Mouse (Mus musculus) liver, embryonic 11.5 days (tissue): Measurements from ENCODE around the gene 2510039O18Rik. TPM values are rescaled to one million over a fixed set of nuclear protein-coding genes. Genes with fewer than 3 reads are reported as not detected.
A peak's percentile ranks its signal among the peaks of the same experiment; 100 is the strongest.

Source experiments
- ATAC-seq: fragments of 200-750 bp; cut with Nextera tagmentation; replicated peaks from 2 replicates; pipeline ENCODE4 v1.8.0; 2017; ENCODE audit warnings: moderate number of reproducible peaks, mild to moderate bottlenecking, moderate TSS enrichment, moderate library complexity; ENCODE audit not compliant: low FRiP score
- DNase-seq: peaks from one replicate; pipeline ENCODE4 v3.0.0-alpha.2; 2017; ENCODE audit warnings: low spot score
- H3K27ac ChIP-seq: fragments of 300-500 bp; sonication (generic); 2 replicates; pipeline ENCODE4 v1.5.1; 2014; ENCODE audit warnings: mild to moderate bottlenecking, low read depth, low read length, control low read depth
- H3K27me3 ChIP-seq: fragments of 300-500 bp; sonication (generic); replicated peaks from 2 replicates; pipeline ENCODE4 v1.6.1; 2014; ENCODE audit warnings: low read length, mixed read lengths; ENCODE audit not compliant: control insufficient read depth, insufficient read depth
- H3K36me3 ChIP-seq: fragments of 300-500 bp; sonication (generic); 2 replicates; pipeline ENCODE4 v1.6.1; 2014; ENCODE audit warnings: mild to moderate bottlenecking, low read length, moderate library complexity, mixed read lengths; ENCODE audit not compliant: control insufficient read depth, insufficient read depth
- H3K4me1 ChIP-seq: fragments of 300-500 bp; sonication (generic); replicated peaks from 2 replicates; pipeline ENCODE4 v1.6.1; 2014; ENCODE audit warnings: low read length, mixed read lengths; ENCODE audit not compliant: control insufficient read depth, insufficient read depth
- H3K4me2 ChIP-seq: fragments of 300-500 bp; sonication (generic); 2 replicates; pipeline ENCODE4 v1.6.1; 2014; ENCODE audit warnings: mild to moderate bottlenecking, control low read depth, moderate library complexity
- H3K4me3 ChIP-seq: fragments of 300-500 bp; sonication (generic); 2 replicates; pipeline ENCODE4 v1.5.1; 2014; ENCODE audit warnings: low read depth, low read length, control low read depth
- H3K9ac ChIP-seq: fragments of 300-500 bp; sonication (generic); 2 replicates; pipeline ENCODE4 v1.6.1; 2014; ENCODE audit warnings: low read depth, low read length, control low read depth
- H3K9me3 ChIP-seq: fragments of 300-500 bp; sonication (generic); 2 replicates; pipeline ENCODE4 v1.6.1; 2016; ENCODE audit warnings: low read length, inconsistent platforms, mixed read lengths; ENCODE audit not compliant: control insufficient read depth
- WGBS: fragments of 180-500 bp; shearing (Covaris S2); extraction: QIAGEN DNeasy Blood & Tissue Kit; methylation state at CpG from one replicate; pipeline ENCODE4 v1.1.7; 2014; 5-methylcytosine and 5-hydroxymethylcytosine counted together
- polyA plus RNA-seq: library from polyadenylated mRNA; unstranded; fragments of >200 nt; fragmentation: Nextera tagmentation; extraction: Ambion mirVana; gene quantifications from 2 replicates; pipeline ENCODE4 v1.2.1, GENCODE M21; 2014

The 2510039O18Rik gene
- polyA plus RNA-seq, 1 experiment from 2014 or later: 18.6 TPM

GRCm38 (mm10) chr4:147905090-147905659 lies 35.5 kb upstream of the 2510039O18Rik start:
- peak overlapping the region; percentile 89 for H3K4me3 ChIP-seq
- DNase-seq (no peak), ATAC-seq (peak; percentile 3; the same call in 1 of the 2 replicates)
- H3K9me3 ChIP-seq: no peaks in the 10 kb centered on the region
- no peaks in the 10 kb centered on the region for H3K27me3 ChIP-seq
- peak overlapping the region; percentile 80 for H3K4me2 ChIP-seq
- 4% methylated on average over 8 of the region's 8 CpGs for WGBS
- no peak overlapping the region for H3K27ac ChIP-seq
- H3K9ac ChIP-seq: peak overlapping the region; percentile 80; the same call in 1 of the 2 replicates
- H3K4me1 ChIP-seq: peaks cover 14% of the 10 kb centered on the region; the same call in 1 of the 2 replicates
- 0 out of 2 replicates have a peak, but pooled peaks cover 10% of the 10 kb centered on the region for H3K36me3 ChIP-seq

GRCm38 (mm10) chr4:147906230-147906629 lies 34.5 kb upstream of the 2510039O18Rik start:
- no peaks in the 10 kb centered on the region for H3K27me3 ChIP-seq
- no peak for DNase-seq
- no peak overlapping the region for H3K4me2 ChIP-seq
- H3K9me3 ChIP-seq: no peaks in the 10 kb centered on the region
- no peak overlapping the region for H3K4me3 ChIP-seq
- H3K4me1 ChIP-seq: peaks cover 9% of the 10 kb centered on the region; the same call in 1 of the 2 replicates
- H3K36me3 ChIP-seq: 0 out of 2 replicates have a peak, but pooled peaks cover 5% of the 10 kb centered on the region
- ATAC-seq: no peak
- H3K27ac ChIP-seq: no peak overlapping the region
- H3K9ac ChIP-seq: no peak overlapping the region
- 78% methylated on average over 5 of the region's 5 CpGs for WGBS

GRCm38 (mm10) chr4:147909486-147909885 lies 31.2 kb upstream of the 2510039O18Rik start:
- Histone ChIP-seq H3K4me2 (no peak overlapping the region), H3K4me3 (no peak overlapping the region), H3K27ac (no peak overlapping the region), H3K9ac (no peak overlapping the region), H3K36me3 (no peaks in the 10 kb centered on the region), H3K4me1 (peaks cover 4% of the 10 kb centered on the region; the same call in 1 of the 2 replicates), H3K27me3 (no peaks in the 10 kb centered on the region), H3K9me3 (no peaks in the 10 kb centered on the region)
- ATAC-seq (no peak), DNase-seq (no peak)
- 93% methylated on average over 5 of the region's 5 CpGs for WGBS

GRCm38 (mm10) chr4:147918459-147919121 lies 22.1 kb upstream of the 2510039O18Rik start:
- WGBS: 58% methylated on average over 7 of the region's 7 CpGs
- DNase-seq: no peak
- H3K4me2 ChIP-seq: no peak overlapping the region
- H3K27me3 ChIP-seq: no peaks in the 10 kb centered on the region
- H3K4me1 ChIP-seq: no peaks in the 10 kb centered on the region
- H3K9me3 ChIP-seq: no peaks in the 10 kb centered on the region
- H3K36me3 ChIP-seq: peaks cover 4% of the 10 kb centered on the region; the same call in 1 of the 2 replicates
- no peak overlapping the region for H3K27ac ChIP-seq
- peak; percentile 57 for ATAC-seq
- H3K9ac ChIP-seq: no peak overlapping the region
- no peak overlapping the region for H3K4me3 ChIP-seq

GRCm38 (mm10) chr4:147920973-147921372 lies 19.7 kb upstream of the 2510039O18Rik start:
- Histone ChIP-seq H3K4me3 (no peak overlapping the region), H3K4me1 (no peaks in the 10 kb centered on the region), H3K27ac (no peak overlapping the region), H3K4me2 (no peak overlapping the region), H3K36me3 (peaks cover 11% of the 10 kb centered on the region; the same call in 1 of the 2 replicates), H3K9ac (no peak overlapping the region), H3K9me3 (no peaks in the 10 kb centered on the region), H3K27me3 (no peaks in the 10 kb centered on the region)
- WGBS: 58% methylated on average over 10 of the region's 10 CpGs
- ATAC-seq (no peak), DNase-seq (no peak)

- no peak overlapping the region for H3K4me3 ChIP-seq
- ATAC-seq (no peak), DNase-seq (no peak)
- H3K9ac ChIP-seq: no peak overlapping the region
- WGBS: 62% methylated on average over 11 of the region's 11 CpGs
- H3K27me3 ChIP-seq: no peaks in the 10 kb centered on the region
- no peaks in the 10 kb centered on the region for H3K4me1 ChIP-seq
- H3K36me3 ChIP-seq: peaks cover 9% of the 10 kb centered on the region; the same call in 1 of the 2 replicates
- H3K4me2 ChIP-seq: no peak overlapping the region
- H3K9me3 ChIP-seq: no peaks in the 10 kb centered on the region
- H3K27ac ChIP-seq: no peak overlapping the region
Observed at GRCm38 (mm10) chr4:147922341-147922740, 18.4 kb upstream of the 2510039O18Rik start.

GRCm38 (mm10) chr4:147927705-147928104 lies 13.0 kb upstream of the 2510039O18Rik start:
- ATAC-seq (peak; percentile 50; the same call in 1 of the 2 replicates), DNase-seq (no peak)
- Histone ChIP-seq H3K36me3 (peaks cover 11% of the 10 kb centered on the region; the same call in 1 of the 2 replicates), H3K4me1 (peaks cover 8% of the 10 kb centered on the region), H3K4me3 (no peak overlapping the region), H3K4me2 (peak overlapping the region; percentile 38), H3K27me3 (no peaks in the 10 kb centered on the region), H3K9me3 (no peaks in the 10 kb centered on the region), H3K27ac (no peak overlapping the region), H3K9ac (no peak overlapping the region)
- WGBS: 25% methylated on average over 8 of the region's 8 CpGs

GRCm38 (mm10) chr4:147928136-147928535 lies 12.6 kb upstream of the 2510039O18Rik start:
- Histone ChIP-seq H3K27me3 (no peaks in the 10 kb centered on the region), H3K9ac (no peak overlapping the region), H3K36me3 (peaks cover 9% of the 10 kb centered on the region; the same call in 1 of the 2 replicates), H3K27ac (no peak overlapping the region), H3K4me2 (peak overlapping the region; percentile 38), H3K4me3 (no peak overlapping the region), H3K4me1 (peaks cover 8% of the 10 kb centered on the region), H3K9me3 (no peaks in the 10 kb centered on the region)
- ATAC-seq (peak; percentile 35), DNase-seq (no peak)
- 17% methylated on average over 9 of the region's 9 CpGs for WGBS
